Mouse (Mus musculus) T-helper 1 cell (primary cell): ENCODE measurements around the gene Pde7b.

Source experiments
- in situ Hi-C: fragments of 300-600 bp; cut with MboI, MseI; formaldehyde crosslinking; loops from one replicate; pipeline ENCODE4 v1.15.1; 2025; ENCODE audit warnings: high pct_unique_total_duplicates

Pde7b gene

GRCm38 (mm10) chr10:20722651-20723520 is 2.0 kb downstream of the Pde7b start:
- in situ Hi-C loops: no loop called here

GRCm38 (mm10) chr10:20719201-20719600 is 5.7 kb downstream of the Pde7b start:
- in situ Hi-C loops: no loop called here

- in situ Hi-C loops: no loop called here
These were observed 24.2 kb downstream of the Pde7b start for GRCm38 (mm10) chr10:20700633-20701032.

GRCm38 (mm10) chr10:20699874-20700273 is 25.0 kb downstream of the Pde7b start:
- in situ Hi-C loops: no loop called here

GRCm38 (mm10) chr10:20695637-20696036 is 29.2 kb downstream of the Pde7b start:
- in situ Hi-C loops: no loop called here

- in situ Hi-C loops: no loop called here
These were observed 34.9 kb downstream of the Pde7b start for GRCm38 (mm10) chr10:20690002-20690401.

GRCm38 (mm10) chr10:20684151-20684550 is 40.7 kb downstream of the Pde7b start:
- in situ Hi-C loops: no loop called here

- in situ Hi-C loops: no loop called here
These were observed 43.9 kb downstream of the Pde7b start for GRCm38 (mm10) chr10:20680986-20681385.

- in situ Hi-C loops: no loop called here
These were observed 49.6 kb downstream of the Pde7b start for GRCm38 (mm10) chr10:20675321-20675720.

- in situ Hi-C loops: no loop called here
These were observed 51.1 kb downstream of the Pde7b start for GRCm38 (mm10) chr10:20673798-20674197.

- in situ Hi-C loops: no loop called here
These were observed 52.3 kb downstream of the Pde7b start for GRCm38 (mm10) chr10:20672591-20672990.

GRCm38 (mm10) chr10:20671621-20672020 is 53.3 kb downstream of the Pde7b start:
- in situ Hi-C loops: no loop called here

- in situ Hi-C loops: no loop called here
These were observed 54.3 kb downstream of the Pde7b start for GRCm38 (mm10) chr10:20670541-20670940.

GRCm38 (mm10) chr10:20669467-20669866 is 55.4 kb downstream of the Pde7b start:
- in situ Hi-C loops: no loop called here

- in situ Hi-C loops: no loop called here
These were observed 56.3 kb downstream of the Pde7b start for GRCm38 (mm10) chr10:20668577-20668976.

- in situ Hi-C loops: no loop called here
These were observed 58.2 kb downstream of the Pde7b start for GRCm38 (mm10) chr10:20666655-20667054.

GRCm38 (mm10) chr10:20662951-20663350 is 61.9 kb downstream of the Pde7b start:
- in situ Hi-C loops: no loop called here

- in situ Hi-C loops: no loop called here
These were observed 63.2 kb downstream of the Pde7b start for GRCm38 (mm10) chr10:20661684-20662083.

GRCm38 (mm10) chr10:20659718-20660117 is 65.2 kb downstream of the Pde7b start:
- in situ Hi-C loops: no loop called here

- in situ Hi-C loops: no loop called here
These were observed 65.6 kb downstream of the Pde7b start for GRCm38 (mm10) chr10:20659268-20659667.

GRCm38 (mm10) chr10:20658716-20659115 is 66.2 kb downstream of the Pde7b start:
- in situ Hi-C loops: no loop called here

- in situ Hi-C loops: no loop called here
These were observed 67.4 kb downstream of the Pde7b start for GRCm38 (mm10) chr10:20657316-20658081.

- in situ Hi-C loops: no loop called here
These were observed 70.3 kb downstream of the Pde7b start for GRCm38 (mm10) chr10:20654590-20654989.
